Mouse (Mus musculus) embryonic facial prominence, embryonic 12.5 days (tissue): ENCODE results near the gene Ddx51. TPM values are rescaled to one million over a fixed set of nuclear protein-coding genes. Genes with fewer than 3 reads are reported as not detected.

Source experiments
- ATAC-seq: fragments of 200-750 bp; cut with Nextera tagmentation; 2 replicates; pipeline ENCODE4 v1.8.0; 2017; ENCODE audit not compliant: insufficient number of reproducible peaks, insufficient read depth, low FRiP score, low TSS enrichment
- H3K27ac ChIP-seq: fragments of 300-500 bp; sonication (generic); 2 replicates; pipeline ENCODE4 v1.5.1; 2016; ENCODE audit warnings: mild to moderate bottlenecking
- H3K27me3 ChIP-seq: fragments of 300-500 bp; sonication (generic); 2 replicates; pipeline ENCODE4 v1.6.1; 2016; ENCODE audit warnings: mild to moderate bottlenecking, moderate library complexity
- H3K36me3 ChIP-seq: fragments of 300-500 bp; sonication (generic); 2 replicates; pipeline ENCODE4 v1.6.1; 2016; ENCODE audit warnings: mild to moderate bottlenecking
- H3K4me1 ChIP-seq: fragments of 300-500 bp; sonication (generic); 2 replicates; pipeline ENCODE4 v1.6.1; 2016
- H3K4me2 ChIP-seq: fragments of 300-500 bp; sonication (generic); replicated peaks from 2 replicates; pipeline ENCODE4 v1.6.1; 2016; ENCODE audit warnings: mild to moderate bottlenecking, moderate library complexity
- H3K4me3 ChIP-seq: fragments of 300-500 bp; sonication (generic); 2 replicates; pipeline ENCODE4 v1.5.1; 2016; ENCODE audit warnings: mild to moderate bottlenecking
- H3K9ac ChIP-seq: fragments of 300-500 bp; sonication (generic); 2 replicates; pipeline ENCODE4 v1.6.1; 2016; ENCODE audit warnings: mild to moderate bottlenecking, moderate library complexity
- H3K9me3 ChIP-seq: fragments of 300-500 bp; sonication (generic); 2 replicates; pipeline ENCODE4 v1.6.1; 2016; ENCODE audit warnings: mild to moderate bottlenecking, moderate library complexity
- WGBS: fragments of 180-500 bp; shearing (Covaris S2); methylation state at CpG from one replicate; pipeline ENCODE4 v1.1.7; 2016; 5-methylcytosine and 5-hydroxymethylcytosine counted together
- polyA plus RNA-seq: library from polyadenylated mRNA; unstranded; fragments of >200 nt; fragmentation: Nextera tagmentation; extraction: Ambion mirVana; gene quantifications from 2 replicates; pipeline ENCODE4 v1.2.1, GENCODE M21; 2016

Gene Ddx51
- 41.3 and 46.7 TPM in 2 replicates for polyA plus RNA-seq

- H3K4me1 ChIP-seq, result peaks cover 16% of the 10 kb centered on the region
- peaks cover 69% of the 10 kb centered on the region for H3K36me3 ChIP-seq
- H3K27ac ChIP-seq, result 0 out of 2 replicates have a peak within 1 kb of the TSS, but pooled peaks have one; percentile 32
- H3K4me2 ChIP-seq, result peak within 1 kb of the TSS; percentile 93
- ATAC-seq, result peak; percentile 73
- H3K4me3 ChIP-seq, result peak within 1 kb of the TSS; percentile 98
- no peaks in the 10 kb centered on the region for H3K27me3 ChIP-seq
- H3K9me3 ChIP-seq, result no peaks in the 10 kb centered on the region
- H3K9ac ChIP-seq, result peak within 1 kb of the TSS; percentile 87
- WGBS, result under 1% methylated on average over 91 of the region's 91 CpGs
Measured at GRCm38 (mm10) chr5:110652719-110653648, at the start of gene Ddx51, which contains the start of gene Noc4l. Gene Ddx51 (plus strand): TSS chr5:110653451. Gene Noc4l (minus strand): TSS chr5:110653417.

GRCm38 (mm10) chr5:110604311-110604710 is 48.9 kb upstream of the Ddx51 start:
- no peak for ATAC-seq
- Histone ChIP-seq H3K4me1 (0 out of 2 replicates have a peak, but pooled peaks cover 13% of the 10 kb centered on the region), H3K4me2 (no peak overlapping the region), H3K9me3 (no peaks in the 10 kb centered on the region), H3K9ac (no peak overlapping the region), H3K36me3 (no peaks in the 10 kb centered on the region), H3K27ac (no peak overlapping the region), H3K4me3 (no peak overlapping the region), H3K27me3 (0 out of 2 replicates have a peak, but pooled peaks cover 4% of the 10 kb centered on the region)
- 82% methylated on average over 2 of the region's 2 CpGs for WGBS

GRCm38 (mm10) chr5:110605531-110606221 is 47.6 kb upstream of the Ddx51 start:
- peaks cover 3% of the 10 kb centered on the region; the same call in 1 of the 2 replicates for H3K27me3 ChIP-seq
- no peak for ATAC-seq

GRCm38 (mm10) chr5:110607767-110608166 is 45.5 kb upstream of the Ddx51 start:
- H3K9ac ChIP-seq, result no peak overlapping the region
- peaks cover 3% of the 10 kb centered on the region; the same call in 1 of the 2 replicates for H3K27me3 ChIP-seq
- H3K27ac ChIP-seq, result no peak overlapping the region
- H3K36me3 ChIP-seq, result no peaks in the 10 kb centered on the region
- H3K4me1 ChIP-seq, result peaks cover 24% of the 10 kb centered on the region; the same call in 1 of the 2 replicates
- no peak for ATAC-seq
- 55% methylated on average over 3 of the region's 3 CpGs for WGBS
- no peaks in the 10 kb centered on the region for H3K9me3 ChIP-seq
- H3K4me2 ChIP-seq, result no peak overlapping the region
- no peak overlapping the region for H3K4me3 ChIP-seq

More at GRCm38 (mm10) chr5:110605531-110606221, 47.6 kb upstream of the Ddx51 start:
- Histone ChIP-seq H3K36me3 (no peaks in the 10 kb centered on the region), H3K27ac (no peak overlapping the region), H3K4me1 (peaks cover 18% of the 10 kb centered on the region; the same call in 1 of the 2 replicates), H3K9me3 (no peaks in the 10 kb centered on the region), H3K9ac (no peak overlapping the region), H3K4me2 (no peak overlapping the region), H3K4me3 (no peak overlapping the region)
- WGBS, result 61% methylated on average over 5 of the region's 5 CpGs

- Histone ChIP-seq H3K27ac (no peak overlapping the region), H3K4me1 (peaks cover 24% of the 10 kb centered on the region; the same call in 1 of the 2 replicates), H3K27me3 (peaks cover 3% of the 10 kb centered on the region; the same call in 1 of the 2 replicates)
Measured at GRCm38 (mm10) chr5:110608336-110608735, 44.9 kb upstream of the Ddx51 start.

GRCm38 (mm10) chr5:110608941-110609340 is 44.3 kb upstream of the Ddx51 start:
- Histone ChIP-seq H3K36me3 (no peaks in the 10 kb centered on the region), H3K9ac (no peak overlapping the region), H3K9me3 (no peaks in the 10 kb centered on the region), H3K4me1 (peaks cover 24% of the 10 kb centered on the region; the same call in 1 of the 2 replicates), H3K27ac (no peak overlapping the region), H3K4me2 (no peak overlapping the region), H3K27me3 (peaks cover 3% of the 10 kb centered on the region; the same call in 1 of the 2 replicates), H3K4me3 (no peak overlapping the region)
- no peak for ATAC-seq
- WGBS, result 18% methylated on average over 8 of the region's 8 CpGs

More at GRCm38 (mm10) chr5:110608336-110608735, 44.9 kb upstream of the Ddx51 start:
- Histone ChIP-seq H3K9ac (no peak overlapping the region), H3K4me3 (no peak overlapping the region), H3K9me3 (no peaks in the 10 kb centered on the region), H3K36me3 (no peaks in the 10 kb centered on the region), H3K4me2 (no peak overlapping the region)
- no peak for ATAC-seq
- 69% methylated on average over 6 of the region's 6 CpGs for WGBS

GRCm38 (mm10) chr5:110609425-110609824 is 43.8 kb upstream of the Ddx51 start:
- H3K4me3 ChIP-seq, result no peak overlapping the region
- peaks cover 3% of the 10 kb centered on the region; the same call in 1 of the 2 replicates for H3K27me3 ChIP-seq
- no peak overlapping the region for H3K9ac ChIP-seq
- H3K4me1 ChIP-seq, result peaks cover 24% of the 10 kb centered on the region; the same call in 1 of the 2 replicates
- no peak for ATAC-seq
- H3K36me3 ChIP-seq, result no peaks in the 10 kb centered on the region
- 67% methylated on average over 3 of the region's 3 CpGs for WGBS
- H3K9me3 ChIP-seq, result no peaks in the 10 kb centered on the region
- H3K27ac ChIP-seq, result no peak overlapping the region
- no peak overlapping the region for H3K4me2 ChIP-seq

- H3K27me3 ChIP-seq, result peaks cover 3% of the 10 kb centered on the region; the same call in 1 of the 2 replicates
- no peaks in the 10 kb centered on the region for H3K9me3 ChIP-seq
- H3K4me2 ChIP-seq, result no peak overlapping the region
- no peak overlapping the region for H3K4me3 ChIP-seq
- WGBS, result 73% methylated on average over 5 of the region's 5 CpGs
- peaks cover 24% of the 10 kb centered on the region; the same call in 1 of the 2 replicates for H3K4me1 ChIP-seq
- no peak overlapping the region for H3K9ac ChIP-seq
- no peak overlapping the region for H3K27ac ChIP-seq
- no peaks in the 10 kb centered on the region for H3K36me3 ChIP-seq
- ATAC-seq, result no peak
Measured at GRCm38 (mm10) chr5:110609868-110610267, 43.4 kb upstream of the Ddx51 start.

- H3K9ac ChIP-seq, result no peak overlapping the region
- H3K4me3 ChIP-seq, result no peak overlapping the region
- no peak overlapping the region for H3K27ac ChIP-seq
- no peaks in the 10 kb centered on the region for H3K36me3 ChIP-seq
- H3K4me1 ChIP-seq, result peaks cover 24% of the 10 kb centered on the region; the same call in 1 of the 2 replicates
- no peak overlapping the region for H3K4me2 ChIP-seq
- peaks cover 3% of the 10 kb centered on the region; the same call in 1 of the 2 replicates for H3K27me3 ChIP-seq
- H3K9me3 ChIP-seq, result no peaks in the 10 kb centered on the region
- 80% methylated on average over 7 of the region's 7 CpGs for WGBS
- no peak for ATAC-seq
Measured at GRCm38 (mm10) chr5:110610484-110610883, 42.8 kb upstream of the Ddx51 start.

- Histone ChIP-seq H3K27me3 (peaks cover 3% of the 10 kb centered on the region; the same call in 1 of the 2 replicates), H3K4me2 (no peak overlapping the region), H3K9ac (no peak overlapping the region), H3K27ac (0 out of 2 replicates have a peak overlapping the region, but pooled peaks have one; percentile 52), H3K4me3 (no peak overlapping the region), H3K9me3 (no peaks in the 10 kb centered on the region), H3K36me3 (no peaks in the 10 kb centered on the region), H3K4me1 (peaks cover 24% of the 10 kb centered on the region; the same call in 1 of the 2 replicates)
- WGBS, result 47% methylated on average over 5 of the region's 5 CpGs
- peak; percentile 76 for ATAC-seq
Measured at GRCm38 (mm10) chr5:110611435-110612158, 41.7 kb upstream of the Ddx51 start.

- no peak for ATAC-seq
- no peaks in the 10 kb centered on the region for H3K27me3 ChIP-seq
- H3K36me3 ChIP-seq, result no peaks in the 10 kb centered on the region
- 86% methylated on average over 6 of the region's 6 CpGs for WGBS
- no peaks in the 10 kb centered on the region for H3K4me1 ChIP-seq
- no peak overlapping the region for H3K9ac ChIP-seq
- H3K4me2 ChIP-seq, result no peak overlapping the region
- no peaks in the 10 kb centered on the region for H3K9me3 ChIP-seq
- no peak overlapping the region for H3K27ac ChIP-seq
- H3K4me3 ChIP-seq, result no peak overlapping the region
Measured at GRCm38 (mm10) chr5:110619226-110619625, 34.0 kb upstream of the Ddx51 start.
